Mouse (Mus musculus) hindbrain, embryonic 12.5 days (tissue): ENCODE measurements around the gene Lrch4. TPM values are rescaled to one million over a fixed set of nuclear protein-coding genes. Genes with fewer than 3 reads are reported as not detected.
A peak's percentile ranks its signal among the peaks of the same experiment; 100 is the strongest.

Experiments
- ATAC-seq: fragments of 200-750 bp; cut with Nextera tagmentation; 2 replicates; pipeline ENCODE4 v1.8.0; 2017; ENCODE audit warnings: moderate TSS enrichment; ENCODE audit not compliant: low FRiP score
- H3K27ac ChIP-seq: fragments of 300-500 bp; sonication (generic); 2 replicates; pipeline ENCODE4 v1.5.1; 2016; ENCODE audit warnings: mild to moderate bottlenecking
- H3K27me3 ChIP-seq: fragments of 300-500 bp; sonication (generic); 2 replicates; pipeline ENCODE4 v1.6.1; 2016; ENCODE audit warnings: mild to moderate bottlenecking
- H3K36me3 ChIP-seq: fragments of 300-500 bp; sonication (generic); 2 replicates; pipeline ENCODE4 v1.6.1; 2016; ENCODE audit warnings: mild to moderate bottlenecking
- H3K4me1 ChIP-seq: fragments of 300-500 bp; sonication (generic); 2 replicates; pipeline ENCODE4 v1.6.1; 2016
- H3K4me2 ChIP-seq: fragments of 300-500 bp; sonication (generic); replicated peaks from 2 replicates; pipeline ENCODE4 v1.6.1; 2016; ENCODE audit warnings: mild to moderate bottlenecking
- H3K4me3 ChIP-seq: fragments of 300-500 bp; sonication (generic); 2 replicates; pipeline ENCODE4 v1.5.1; 2016; ENCODE audit warnings: mild to moderate bottlenecking
- H3K9ac ChIP-seq: fragments of 300-500 bp; sonication (generic); 2 replicates; pipeline ENCODE4 v1.6.1; 2016; ENCODE audit warnings: mild to moderate bottlenecking, moderate library complexity
- H3K9me3 ChIP-seq: fragments of 300-500 bp; sonication (generic); replicated peaks from 2 replicates; pipeline ENCODE4 v1.6.1; 2016; ENCODE audit warnings: mild to moderate bottlenecking
- WGBS: fragments of 180-500 bp; shearing (Covaris S2); methylation state at CpG from one replicate; pipeline ENCODE4 v1.1.7; 2016; 5-methylcytosine and 5-hydroxymethylcytosine counted together
- polyA plus RNA-seq: library from polyadenylated mRNA; unstranded; fragments of >200 nt; fragmentation: Nextera tagmentation; extraction: Ambion mirVana; gene quantifications from 2 replicates; pipeline ENCODE4 v1.2.1, GENCODE M21; 2016

Lrch4 gene
- polyA plus RNA-seq, 1 experiment from 2014 or later = 32.4 TPM

DNA sequence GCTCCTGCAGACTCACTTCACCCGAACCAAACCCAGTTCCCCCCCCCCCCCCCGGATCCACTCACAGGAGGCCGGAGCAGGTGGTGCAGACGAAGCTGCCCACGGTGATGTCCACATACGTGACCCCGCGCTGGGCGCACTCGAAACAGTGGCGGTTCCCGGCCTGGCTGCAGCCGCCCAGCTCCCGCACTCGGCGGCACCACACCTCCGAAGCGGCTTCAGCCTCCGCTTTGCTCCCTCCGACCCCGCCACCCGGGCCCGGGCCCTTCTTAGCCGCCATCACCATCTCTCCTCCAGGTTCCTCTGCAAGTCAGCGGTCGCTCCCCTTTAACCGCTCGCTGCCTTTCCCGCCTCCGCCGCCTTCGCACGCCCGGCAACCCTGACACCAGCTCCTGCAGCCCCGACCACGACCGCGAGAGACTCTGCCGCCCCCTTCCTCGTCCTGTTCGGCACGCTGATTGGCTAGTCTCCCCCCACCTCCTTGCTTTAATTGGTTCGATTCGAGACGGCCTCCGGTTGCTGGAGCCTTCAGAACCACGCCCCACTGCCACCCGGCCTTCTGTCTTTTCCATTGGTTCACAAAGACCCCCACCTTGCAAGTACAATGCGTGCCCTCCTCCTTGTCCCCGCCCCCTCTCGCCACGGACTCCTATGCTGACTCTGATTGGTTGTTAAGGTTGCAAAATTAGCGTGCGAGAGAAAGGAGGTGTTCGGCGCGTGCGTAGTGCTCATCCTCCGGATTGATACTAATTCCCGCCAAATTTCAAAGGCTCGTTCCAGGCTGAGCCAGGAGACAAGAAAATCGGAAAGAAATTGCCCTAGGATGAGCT lies 55.6 kb downstream of the Lrch4 start, which contains the start of gene Agfg2:
Agfg2 (minus strand) TSS at position 433 of the 830 bp plus-strand sequence.
- peak within 1 kb of the TSS; percentile 84 for H3K27ac ChIP-seq
- no peaks in the 10 kb centered on the region for H3K9me3 ChIP-seq
- peak within 1 kb of the TSS; percentile 95 for H3K4me2 ChIP-seq
- peak within 1 kb of the TSS; percentile 78 for H3K4me3 ChIP-seq
- peaks cover 18% of the 10 kb centered on the region for H3K4me1 ChIP-seq
- peak; percentile 99 for ATAC-seq
- no peaks in the 10 kb centered on the region for H3K27me3 ChIP-seq
- H3K36me3 ChIP-seq = peaks cover 4% of the 10 kb centered on the region
- under 1% methylated on average over 56 of the region's 62 CpGs for WGBS
- peak within 1 kb of the TSS; percentile 82 for H3K9ac ChIP-seq

DNA sequence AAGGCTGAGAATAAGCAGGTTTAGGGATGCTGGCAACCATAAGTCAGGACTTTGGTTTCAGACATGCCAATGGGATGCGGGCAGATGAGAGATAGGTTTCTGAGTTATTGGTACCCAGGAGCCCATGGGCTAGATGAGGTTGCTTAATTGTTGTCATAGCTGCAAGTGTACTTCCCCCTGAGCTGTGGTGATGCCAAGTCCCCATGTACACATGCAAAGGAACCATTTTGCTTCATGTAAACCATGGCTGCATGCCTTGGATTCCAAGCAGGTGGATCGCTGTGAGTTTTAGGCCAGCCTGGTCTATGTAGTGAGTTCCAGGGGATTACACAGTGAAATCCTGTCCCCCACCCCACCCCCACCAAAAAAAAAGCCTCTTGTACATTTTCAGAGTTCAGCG lies 56.7 kb downstream of the Lrch4 start:
- Histone ChIP-seq H3K27me3 (no peaks in the 10 kb centered on the region), H3K9ac (no peak overlapping the region), H3K4me1 (peaks cover 18% of the 10 kb centered on the region), H3K4me2 (no peak overlapping the region), H3K36me3 (peaks cover 4% of the 10 kb centered on the region), H3K27ac (no peak overlapping the region), H3K9me3 (no peaks in the 10 kb centered on the region), H3K4me3 (no peak overlapping the region)
- WGBS = 97% methylated on average over 3 of the region's 3 CpGs
- ATAC-seq = no peak

DNA sequence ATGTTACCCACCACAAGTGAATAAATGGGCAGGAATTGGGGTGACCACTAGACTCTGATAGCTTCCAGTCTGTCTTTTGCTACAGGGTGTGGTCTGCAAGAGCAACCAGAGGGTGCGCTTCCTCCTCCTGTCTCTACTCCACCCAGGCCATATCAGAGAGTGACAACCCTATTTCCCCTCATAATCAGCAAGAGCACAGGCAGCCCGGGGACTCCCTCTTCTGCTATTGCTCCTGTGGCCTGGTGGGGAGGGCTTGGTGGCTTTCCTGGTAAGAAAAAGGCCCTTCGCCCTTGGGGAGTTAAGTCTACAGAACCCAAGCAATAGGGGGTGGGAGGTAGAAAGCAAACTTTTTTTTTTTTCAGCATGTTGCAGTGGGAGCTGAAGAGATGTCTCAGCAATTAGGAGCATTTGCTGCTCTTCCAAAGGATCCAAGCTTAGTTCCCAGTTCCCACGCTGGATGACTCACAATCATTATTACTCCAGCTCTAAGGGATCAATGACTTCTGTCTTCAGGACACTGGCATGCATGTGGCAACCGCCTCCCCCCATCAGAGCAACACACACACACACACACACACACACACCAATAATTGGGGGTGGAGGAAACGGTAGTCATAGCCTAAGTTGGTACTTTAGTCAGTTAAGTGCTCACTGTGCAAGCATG lies 57.3 kb downstream of the Lrch4 start:
- no peak overlapping the region for H3K4me3 ChIP-seq
- 88% methylated on average over 6 of the region's 6 CpGs for WGBS
- H3K4me1 ChIP-seq = peaks cover 18% of the 10 kb centered on the region
- no peak for ATAC-seq
- H3K27ac ChIP-seq = no peak overlapping the region
- no peak overlapping the region for H3K9ac ChIP-seq
- H3K9me3 ChIP-seq = no peaks in the 10 kb centered on the region
- peaks cover 4% of the 10 kb centered on the region for H3K36me3 ChIP-seq
- no peaks in the 10 kb centered on the region for H3K27me3 ChIP-seq
- H3K4me2 ChIP-seq = no peak overlapping the region

DNA sequence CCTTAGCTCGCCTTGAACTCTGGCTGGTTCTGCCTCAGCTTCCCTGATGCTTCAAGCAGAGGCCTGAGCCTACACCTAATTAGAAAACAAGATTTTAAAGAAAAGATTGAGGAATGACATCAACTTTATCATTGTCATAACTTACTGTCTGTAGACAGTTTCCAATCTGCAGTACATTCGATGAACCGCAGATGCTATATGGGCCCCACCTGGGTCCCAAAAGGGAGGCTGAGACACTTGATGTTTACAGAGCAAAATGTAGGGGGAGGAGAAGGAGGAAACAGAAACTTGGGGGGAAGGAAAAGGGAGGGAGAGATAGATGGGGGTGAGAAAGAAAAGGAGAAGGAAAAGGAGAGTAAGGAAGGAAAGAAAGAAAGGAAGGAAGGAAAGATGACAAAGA lies 61.1 kb downstream of the Lrch4 start:
- H3K9ac ChIP-seq = no peak overlapping the region
- H3K36me3 ChIP-seq = no peaks in the 10 kb centered on the region
- no peak overlapping the region for H3K4me2 ChIP-seq
- H3K9me3 ChIP-seq = no peaks in the 10 kb centered on the region
- no peaks in the 10 kb centered on the region for H3K27me3 ChIP-seq
- 88% methylated on average over 3 of the region's 3 CpGs for WGBS
- ATAC-seq = no peak
- H3K4me1 ChIP-seq = no peaks in the 10 kb centered on the region
- H3K27ac ChIP-seq = no peak overlapping the region
- H3K4me3 ChIP-seq = no peak overlapping the region

DNA sequence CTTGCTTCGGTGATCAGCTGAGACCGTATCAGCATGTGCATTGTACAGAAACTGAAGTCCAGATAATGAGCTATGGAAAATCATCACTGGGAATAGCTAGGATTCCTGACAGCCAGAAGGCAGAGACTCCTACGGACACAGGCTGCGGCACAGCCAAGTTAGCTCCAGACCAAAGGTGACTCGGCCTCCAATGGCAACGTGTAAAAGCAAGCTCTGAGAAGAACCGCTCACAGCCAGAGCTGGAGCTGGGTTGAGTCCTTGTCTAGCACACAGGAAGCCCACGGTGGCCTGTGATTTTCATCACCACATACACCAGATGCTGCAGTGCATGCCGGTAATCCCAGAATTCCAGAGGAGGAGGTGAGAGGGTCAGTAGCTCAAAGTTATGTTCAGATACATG lies 61.6 kb downstream of the Lrch4 start:
- Histone ChIP-seq H3K4me3 (no peak overlapping the region), H3K4me2 (no peak overlapping the region), H3K27ac (no peak overlapping the region), H3K9ac (no peak overlapping the region), H3K27me3 (no peaks in the 10 kb centered on the region), H3K9me3 (no peaks in the 10 kb centered on the region), H3K4me1 (no peaks in the 10 kb centered on the region), H3K36me3 (no peaks in the 10 kb centered on the region)
- 66% methylated on average over 9 of the region's 9 CpGs for WGBS
- ATAC-seq = no peak

Other genes starting within 250 kb of the Lrch4 start
- 0.09 and 0.15 TPM in 2 replicates for gene Zan, start 152.1 kb upstream of the Lrch4 start, polyA plus RNA-seq
- 60.7 and 61.3 TPM in 2 replicates for gene Pop7, start 126.6 kb upstream of the Lrch4 start, polyA plus RNA-seq
- gene Gigyf1, start 110.6 kb upstream of the Lrch4 start, polyA plus RNA-seq = 17.9 and 19.0 TPM in 2 replicates
- not detected in 2 replicates for gene Epo, start 95.9 kb upstream of the Lrch4 start, polyA plus RNA-seq
- 466 and 467 TPM in 2 replicates for gene Gnb2, start 95.6 kb upstream of the Lrch4 start, polyA plus RNA-seq
- 103 and 108 TPM in 2 replicates for gene Actl6b, start 75.6 kb upstream of the Lrch4 start, polyA plus RNA-seq
- gene Tfr2, start 59.3 kb upstream of the Lrch4 start, polyA plus RNA-seq = 3.3 and 3.4 TPM in 2 replicates
- gene Mospd3, start 28.1 kb upstream of the Lrch4 start, polyA plus RNA-seq = 38.7 and 40.0 TPM in 2 replicates
- gene Pcolce, start 15.3 kb upstream of the Lrch4 start, polyA plus RNA-seq = 66.6 and 82.5 TPM in 2 replicates
- 0.23 and 0.25 TPM in 2 replicates for gene Fbxo24, start 119 bp upstream of the Lrch4 start, polyA plus RNA-seq
- gene Gm20605, start 54 bp downstream of the Lrch4 start, polyA plus RNA-seq = 8.3 and 10.8 TPM in 2 replicates
- gene Sap25, start 12.2 kb downstream of the Lrch4 start, polyA plus RNA-seq = 7.6 and 8.0 TPM in 2 replicates
- 0.10 and 0.22 TPM in 2 replicates for gene Irs3, start 16.6 kb downstream of the Lrch4 start, polyA plus RNA-seq
- 21.2 and 22.4 TPM in 2 replicates for gene Agfg2, start 55.6 kb downstream of the Lrch4 start, polyA plus RNA-seq
- 20.9 and 22.2 TPM in 2 replicates for gene Nyap1, start 112.5 kb downstream of the Lrch4 start, polyA plus RNA-seq
- 81.8 and 82.9 TPM in 2 replicates for gene Tsc22d4, start 116.6 kb downstream of the Lrch4 start, polyA plus RNA-seq
- gene Ppp1r35, start 149.7 kb downstream of the Lrch4 start, polyA plus RNA-seq = 55.1 and 59.7 TPM in 2 replicates
- 11.0 and 14.8 TPM in 2 replicates for gene Mepce, start 158.5 kb downstream of the Lrch4 start, polyA plus RNA-seq
- gene Zcwpw1, start 158.7 kb downstream of the Lrch4 start, polyA plus RNA-seq = 19.5 and 20.1 TPM in 2 replicates
- gene Pilra, start 207.2 kb downstream of the Lrch4 start, polyA plus RNA-seq = 0.21 and 1.1 TPM in 2 replicates
- not detected in 2 replicates for gene Pilrb1, start 229.0 kb downstream of the Lrch4 start, polyA plus RNA-seq
- gene Pilrb2, start 242.7 kb downstream of the Lrch4 start, polyA plus RNA-seq = not detected in 2 replicates